Mouse (Mus musculus): ENCODE data around the gene Igsf6. TPM values are rescaled to one million over a fixed set of nuclear protein-coding genes. Genes with fewer than 3 reads are reported as not detected.

The Igsf6 gene
- total and polyA plus RNA-seq, 3 experiments = 0.76 to 1.5 (median 0.98) TPM

- no peak overlapping the region for H3K27ac ChIP-seq
- no peaks in the 10 kb centered on the region for H3K36me3 ChIP-seq (ENCODE audit: control insufficient read depth, insufficient read depth, low read length)
- H3K4me3 ChIP-seq = no peak overlapping the region
- no peak overlapping the region for H3K9ac ChIP-seq (ENCODE audit: low read depth, low read length)
- H3K79me2 ChIP-seq (replicated peaks; ENCODE audit: control insufficient read depth, insufficient read depth, low read length) = no peaks in the 10 kb centered on the region
- 80% methylated on average over 10 of the region's 10 CpGs for WGBS
- H3K4me1 ChIP-seq (ENCODE audit: control insufficient read depth, insufficient read depth, low read length) = no peaks in the 10 kb centered on the region
- no peak for DNase-seq
- intact Hi-C loops (cut with DNase I) = no loop called here
- H3K27me3 ChIP-seq (ENCODE audit: control insufficient read depth, insufficient read depth, low read length) = no peaks in the 10 kb centered on the region
- TF ChIP-seq CTCF (IDR thresholded peaks at IDR 0.05) = no peak
- no peak for TF ChIP-seq EP300 (IDR thresholded peaks at IDR 0.05; ENCODE audit: insufficient read depth, low read depth, low read length)
- no peak for TF ChIP-seq POLR2A (IDR thresholded peaks at IDR 0.05; ENCODE audit: insufficient read depth, low read depth, low read length)
These were observed 24.4 kb upstream of the Igsf6 start for GRCm38 (mm10) chr7:121098614-121099389.

GRCm38 (mm10) chr7:121093026-121093425 lies 18.7 kb upstream of the Igsf6 start:
- Histone ChIP-seq H3K27me3 (ENCODE audit: control insufficient read depth, insufficient read depth, low read length) (no peaks in the 10 kb centered on the region), H3K4me1 (ENCODE audit: control insufficient read depth, insufficient read depth, low read length) (no peaks in the 10 kb centered on the region)
- intact Hi-C loops (cut with DNase I) = no loop called here

GRCm38 (mm10) chr7:121090748-121091147 lies 16.4 kb upstream of the Igsf6 start:
- no peaks in the 10 kb centered on the region for H3K36me3 ChIP-seq (ENCODE audit: control insufficient read depth, insufficient read depth, low read length)
- TF ChIP-seq EP300 (IDR thresholded peaks at IDR 0.05; ENCODE audit: insufficient read depth, low read depth, low read length) (no peak), CTCF (IDR thresholded peaks at IDR 0.05) (no peak), POLR2A (IDR thresholded peaks at IDR 0.05; ENCODE audit: insufficient read depth, low read depth, low read length) (no peak)
- no peaks in the 10 kb centered on the region for H3K4me1 ChIP-seq (ENCODE audit: control insufficient read depth, insufficient read depth, low read length)
- no peak for DNase-seq
- no peak overlapping the region for H3K9ac ChIP-seq (ENCODE audit: low read depth, low read length)
- H3K27ac ChIP-seq = no peak overlapping the region
- WGBS = 76% methylated on average over 7 of the region's 7 CpGs
- no peaks in the 10 kb centered on the region for H3K79me2 ChIP-seq (replicated peaks; ENCODE audit: control insufficient read depth, insufficient read depth, low read length)
- no peaks in the 10 kb centered on the region for H3K27me3 ChIP-seq (ENCODE audit: control insufficient read depth, insufficient read depth, low read length)
- intact Hi-C loops (cut with DNase I) = no loop called here
- no peak overlapping the region for H3K4me3 ChIP-seq

More at GRCm38 (mm10) chr7:121093026-121093425, 18.7 kb upstream of the Igsf6 start:
- Histone ChIP-seq H3K79me2 (replicated peaks; ENCODE audit: control insufficient read depth, insufficient read depth, low read length) (no peaks in the 10 kb centered on the region), H3K4me3 (no peak overlapping the region), H3K9ac (ENCODE audit: low read depth, low read length) (no peak overlapping the region), H3K36me3 (ENCODE audit: control insufficient read depth, insufficient read depth, low read length) (no peaks in the 10 kb centered on the region), H3K27ac (no peak overlapping the region)
- WGBS = 69% methylated on average over 4 of the region's 4 CpGs
- DNase-seq = no peak
- TF ChIP-seq CTCF (IDR thresholded peaks at IDR 0.05) (no peak), EP300 (IDR thresholded peaks at IDR 0.05; ENCODE audit: insufficient read depth, low read depth, low read length) (no peak), POLR2A (IDR thresholded peaks at IDR 0.05; ENCODE audit: insufficient read depth, low read depth, low read length) (no peak)

- Histone ChIP-seq H3K36me3 (ENCODE audit: control insufficient read depth, insufficient read depth, low read length) (no peaks in the 10 kb centered on the region), H3K79me2 (replicated peaks; ENCODE audit: control insufficient read depth, insufficient read depth, low read length) (no peaks in the 10 kb centered on the region), H3K9ac (ENCODE audit: low read depth, low read length) (no peak overlapping the region), H3K4me3 (no peak overlapping the region), H3K4me1 (ENCODE audit: control insufficient read depth, insufficient read depth, low read length) (no peaks in the 10 kb centered on the region), H3K27me3 (ENCODE audit: control insufficient read depth, insufficient read depth, low read length) (no peaks in the 10 kb centered on the region), H3K27ac (no peak overlapping the region)
- intact Hi-C loops (cut with DNase I) = no loop called here
- TF ChIP-seq EP300 (IDR thresholded peaks at IDR 0.05; ENCODE audit: insufficient read depth, low read depth, low read length) = no peak
- TF ChIP-seq POLR2A (IDR thresholded peaks at IDR 0.05; ENCODE audit: insufficient read depth, low read depth, low read length) = no peak
- TF ChIP-seq CTCF (IDR thresholded peaks at IDR 0.05) = peak; percentile 33
- no peak for DNase-seq
- WGBS = 81% methylated on average over 5 of the region's 5 CpGs
These were observed 14.4 kb upstream of the Igsf6 start for GRCm38 (mm10) chr7:121088745-121089144.

- H3K79me2 ChIP-seq (replicated peaks; ENCODE audit: control insufficient read depth, insufficient read depth, low read length) = no peaks in the 10 kb centered on the region
- no peaks in the 10 kb centered on the region for H3K36me3 ChIP-seq (ENCODE audit: control insufficient read depth, insufficient read depth, low read length)
- no peaks in the 10 kb centered on the region for H3K27me3 ChIP-seq (ENCODE audit: control insufficient read depth, insufficient read depth, low read length)
- 12% methylated on average over 4 of the region's 4 CpGs for WGBS
- no peak overlapping the region for H3K4me3 ChIP-seq
- H3K4me1 ChIP-seq (ENCODE audit: control insufficient read depth, insufficient read depth, low read length) = no peaks in the 10 kb centered on the region
- peak in 1 of 2 experiments; percentile 44 for DNase-seq
- TF ChIP-seq POLR2A (IDR thresholded peaks at IDR 0.05; ENCODE audit: insufficient read depth, low read depth, low read length) (no peak), CTCF (IDR thresholded peaks at IDR 0.05) (no peak)
- intact Hi-C loops (cut with DNase I) = no loop called here
- no peak overlapping the region for H3K27ac ChIP-seq
- no peak overlapping the region for H3K9ac ChIP-seq (ENCODE audit: low read depth, low read length)
These were observed 11.1 kb upstream of the Igsf6 start for GRCm38 (mm10) chr7:121085500-121085899.

- Histone ChIP-seq H3K27ac (no peak overlapping the region), H3K27me3 (ENCODE audit: control insufficient read depth, insufficient read depth, low read length) (no peaks in the 10 kb centered on the region)
These were observed 10.6 kb upstream of the Igsf6 start for GRCm38 (mm10) chr7:121084840-121085453.

More at GRCm38 (mm10) chr7:121084840-121085453, 10.6 kb upstream of the Igsf6 start:
- Histone ChIP-seq H3K4me1 (ENCODE audit: control insufficient read depth, insufficient read depth, low read length) (no peaks in the 10 kb centered on the region), H3K79me2 (replicated peaks; ENCODE audit: control insufficient read depth, insufficient read depth, low read length) (no peaks in the 10 kb centered on the region), H3K9ac (ENCODE audit: low read depth, low read length) (no peak overlapping the region), H3K36me3 (ENCODE audit: control insufficient read depth, insufficient read depth, low read length) (no peaks in the 10 kb centered on the region), H3K4me3 (no peak overlapping the region)
- TF ChIP-seq EP300 (IDR thresholded peaks at IDR 0.05; ENCODE audit: insufficient read depth, low read depth, low read length) = no peak
- TF ChIP-seq POLR2A (IDR thresholded peaks at IDR 0.05; ENCODE audit: insufficient read depth, low read depth, low read length) = no peak
- TF ChIP-seq CTCF (IDR thresholded peaks at IDR 0.05) = no peak
- intact Hi-C loops (cut with DNase I) = no loop called here
- WGBS = 63% methylated on average over 8 of the region's 8 CpGs
- DNase-seq = no peak

Measured in heart, adult 2 months (tissue).